Mouse (Mus musculus): Measurements from ENCODE around the gene Atp6v1d. TPM values are rescaled to one million over a fixed set of nuclear protein-coding genes. Genes with fewer than 3 reads are reported as not detected.

Gene Atp6v1d
- 10 to 100 TPM; 57.4 to 60.8 TPM for total RNA-seq (2021)
- long read RNA-seq, experiment 1, transcript Atp6v1d-201 (9 exons, 3,667 nt), result major isoform, 142 of 151 reads
- long read RNA-seq, experiment 1, partial matches to known transcripts, result 6 of 151 reads
- long read RNA-seq, experiment 1, other reads (novel, unspliced or antisense), result 2 of 151 reads
- long read RNA-seq, experiment 2, transcript Atp6v1d-201 (9 exons, 3,667 nt), result major isoform, 142 of 149 reads
- long read RNA-seq, experiment 2, partial matches to known transcripts, result 2 of 149 reads
- long read RNA-seq, experiment 2, other reads (novel, unspliced or antisense), result 4 of 149 reads

DNA sequence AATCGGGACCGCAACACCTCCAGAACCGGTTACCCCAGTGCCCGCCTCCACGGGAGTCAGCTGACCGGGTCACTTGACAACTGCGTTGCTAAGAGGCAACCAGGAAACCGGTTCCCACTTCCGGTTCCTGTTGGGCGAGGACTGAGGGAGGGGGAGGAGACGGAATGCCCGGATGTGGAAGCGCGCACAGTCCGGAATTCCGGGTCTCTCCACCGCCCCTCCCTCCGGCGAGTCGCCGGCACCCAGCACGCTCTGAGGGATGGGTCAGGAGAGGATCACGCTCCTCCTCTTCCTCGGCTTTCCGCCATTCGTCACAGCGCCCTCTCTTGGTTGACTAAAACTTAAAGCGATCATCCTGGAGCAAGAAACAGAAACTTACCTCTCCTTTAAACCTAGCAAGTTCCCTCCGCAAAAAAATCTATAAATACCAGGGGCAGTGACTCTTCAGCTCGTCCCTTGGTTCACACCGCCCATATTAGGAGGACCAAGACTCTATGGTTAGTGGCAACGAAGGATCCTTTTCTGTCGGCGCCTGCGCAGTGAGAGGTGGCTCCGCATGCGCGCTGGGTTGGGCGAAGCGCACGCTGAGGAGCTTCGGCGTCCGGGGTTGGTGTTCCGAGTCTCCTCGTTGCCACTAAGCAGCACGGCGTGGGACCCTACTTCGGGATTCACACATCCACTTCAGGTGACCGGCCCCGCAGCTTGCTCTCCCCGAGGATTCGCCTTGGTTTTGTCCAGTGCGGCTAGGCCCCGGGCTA, at the start of gene Atp6v1d, which contains the start of gene Eif2s1:
TSS of gene Atp6v1d (minus strand) at position 143 of the 758 bp plus-strand sequence.
TSS of gene Eif2s1 (plus strand) at position 324 of the 758 bp plus-strand sequence.
- DNase-seq, result peak; percentile 99

DNA sequence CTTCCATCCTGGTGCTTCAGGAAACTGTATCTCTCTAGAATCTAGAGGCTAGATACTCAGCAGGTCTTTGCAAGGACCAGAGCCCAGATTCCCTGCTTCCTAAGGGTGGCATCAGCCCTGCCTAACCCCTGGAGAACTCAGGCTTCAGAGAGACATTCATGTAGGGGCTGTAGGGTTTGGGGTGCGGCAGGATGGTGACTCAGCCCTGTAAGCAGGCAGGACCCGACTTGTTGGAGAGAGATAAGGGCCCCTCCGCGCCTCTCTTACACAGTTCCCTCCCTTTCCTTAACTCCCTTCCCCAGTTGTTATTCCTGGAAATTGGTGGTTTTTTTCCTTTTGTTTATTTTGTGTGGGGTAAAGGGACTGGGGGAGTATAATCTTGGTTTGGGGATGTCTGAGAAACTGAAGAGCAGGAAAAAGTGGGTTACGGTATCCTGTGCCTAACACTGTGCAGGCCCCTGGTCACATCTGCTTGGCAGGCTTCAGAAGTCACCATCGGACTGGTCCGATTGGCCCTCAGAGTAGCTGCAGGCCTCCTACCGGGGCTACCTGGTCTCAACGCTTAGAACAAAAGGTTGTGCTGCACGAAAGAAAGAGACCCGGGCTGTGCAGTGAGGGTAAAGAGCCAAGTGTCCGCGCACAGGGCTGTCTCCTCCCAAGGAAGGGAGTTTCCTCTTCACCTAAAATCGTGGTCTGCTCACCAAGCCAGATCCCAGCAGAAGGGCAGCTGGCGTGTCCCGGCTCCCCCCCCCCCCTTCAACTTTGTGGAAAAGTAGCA, 49.4 kb upstream of the Atp6v1d start:
- no peak for DNase-seq

- no peak for DNase-seq
These were observed 46.7 kb upstream of the Atp6v1d start for GRCm38 (mm10) chr12:78908081-78908605.

GRCm38 (mm10) chr12:78906707-78907162, 45.3 kb upstream of the Atp6v1d start, which contains the start of gene Plek2:
Plek2 (minus strand) TSS chr12:78906964.
- no peak for DNase-seq

GRCm38 (mm10) chr12:78904499-78904898, 43.1 kb upstream of the Atp6v1d start:
- DNase-seq, result no peak

DNA sequence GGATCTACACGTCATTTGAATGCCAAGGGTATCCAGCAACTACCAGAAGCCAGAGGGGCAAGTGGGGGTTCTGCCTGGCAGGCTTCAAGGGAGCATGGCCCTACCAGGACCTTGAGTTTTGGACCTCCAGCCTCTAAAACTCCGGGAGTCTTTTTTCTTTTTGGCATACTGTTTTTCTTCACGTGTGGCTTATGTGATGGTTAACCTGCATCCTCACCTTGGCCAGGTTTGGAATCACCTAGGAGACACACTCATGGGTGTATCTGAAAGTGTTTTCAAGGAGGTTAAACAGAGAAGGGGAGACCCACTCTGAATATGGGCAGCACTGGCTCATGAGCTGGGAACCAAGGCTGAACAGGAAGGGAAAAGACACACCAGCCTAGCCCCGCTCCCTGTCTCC, 41.9 kb upstream of the Atp6v1d start:
- DNase-seq, result no peak

- no peak for DNase-seq
These were observed 40.0 kb upstream of the Atp6v1d start for GRCm38 (mm10) chr12:78901467-78901866.

GRCm38 (mm10) chr12:78897861-78898260, 36.4 kb upstream of the Atp6v1d start:
- DNase-seq, result no peak

GRCm38 (mm10) chr12:78891149-78891548, 29.7 kb upstream of the Atp6v1d start:
- no peak for DNase-seq

GRCm38 (mm10) chr12:78890062-78890461, 28.6 kb upstream of the Atp6v1d start:
- no peak for DNase-seq

- no peak for DNase-seq
These were observed 13.1 kb upstream of the Atp6v1d start for GRCm38 (mm10) chr12:78874581-78874980.

- no peak for DNase-seq
These were observed 6.7 kb upstream of the Atp6v1d start for GRCm38 (mm10) chr12:78868115-78868514.

GRCm38 (mm10) chr12:78865434-78865833, 4.0 kb upstream of the Atp6v1d start:
- no peak for DNase-seq

- no peak for DNase-seq
These were observed 854 bp upstream of the Atp6v1d start for GRCm38 (mm10) chr12:78862254-78862730.

DNA sequence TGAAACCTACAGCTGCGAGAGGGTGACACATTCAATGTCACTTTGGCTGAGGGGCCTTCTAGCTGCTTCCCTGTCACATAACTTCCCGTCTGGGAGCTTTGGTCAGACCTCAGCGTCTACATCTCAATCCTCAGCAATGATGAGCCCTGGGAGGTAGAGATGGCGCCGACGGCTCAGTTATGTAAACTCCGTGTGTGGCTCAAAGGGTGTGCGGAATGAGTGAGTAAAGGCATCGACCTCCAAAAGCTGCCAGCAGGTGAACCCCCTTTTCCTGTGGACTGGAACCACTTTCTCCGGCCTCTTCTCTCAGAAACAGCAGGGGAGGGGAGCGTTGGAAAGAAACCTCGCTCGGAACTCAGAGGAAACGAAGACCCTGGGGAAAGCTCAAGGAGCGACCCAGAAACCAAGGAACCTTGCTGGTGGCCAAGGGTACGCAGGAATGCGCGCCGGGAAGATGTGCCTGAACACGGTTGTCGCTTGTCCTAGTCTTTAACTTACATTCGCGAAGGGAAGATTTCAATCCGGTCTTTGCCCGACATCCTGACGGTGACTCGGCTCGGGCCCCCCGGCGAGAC, 430 bp downstream of the Atp6v1d start:
- DNase-seq, result no peak

DNA sequence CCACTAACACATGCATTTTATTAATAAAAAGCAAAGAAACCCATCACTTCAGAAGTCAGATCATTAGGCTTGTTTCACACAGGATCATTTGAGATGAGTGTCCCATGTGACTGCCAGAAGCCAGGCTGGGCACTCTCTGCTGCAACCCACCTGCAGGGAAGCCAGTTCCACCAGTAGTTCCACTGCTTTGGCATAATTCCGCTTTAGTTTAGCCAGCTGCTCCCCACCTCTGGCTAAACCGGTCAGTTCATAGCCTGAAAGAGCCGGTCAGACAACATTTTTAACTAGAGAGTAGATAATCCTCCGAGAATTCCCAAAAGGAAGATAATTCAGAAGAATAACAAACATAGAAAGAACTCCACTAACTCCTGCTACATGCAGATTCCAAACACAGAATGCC, 13.2 kb downstream of the Atp6v1d start:
- DNase-seq, result no peak

DNA sequence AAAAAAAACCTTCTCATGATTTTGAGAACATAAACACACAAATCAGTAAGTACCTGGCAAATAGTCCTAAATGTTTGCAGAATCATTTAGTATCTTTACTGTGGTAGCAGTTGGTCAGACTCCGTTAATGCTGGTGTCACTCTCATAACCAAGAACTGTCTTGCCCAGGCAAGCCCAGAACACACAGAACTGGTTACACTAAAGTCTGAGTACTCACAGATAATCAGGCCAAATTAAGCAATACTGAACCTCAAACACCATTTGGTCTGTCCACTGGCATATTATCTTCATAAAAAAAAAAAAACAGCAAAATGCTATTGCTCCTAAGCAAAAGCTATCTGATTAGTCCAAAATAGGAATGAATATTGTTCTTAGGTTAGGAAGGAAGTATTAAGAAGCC, 19.0 kb downstream of the Atp6v1d start:
- no peak for DNase-seq

DNA sequence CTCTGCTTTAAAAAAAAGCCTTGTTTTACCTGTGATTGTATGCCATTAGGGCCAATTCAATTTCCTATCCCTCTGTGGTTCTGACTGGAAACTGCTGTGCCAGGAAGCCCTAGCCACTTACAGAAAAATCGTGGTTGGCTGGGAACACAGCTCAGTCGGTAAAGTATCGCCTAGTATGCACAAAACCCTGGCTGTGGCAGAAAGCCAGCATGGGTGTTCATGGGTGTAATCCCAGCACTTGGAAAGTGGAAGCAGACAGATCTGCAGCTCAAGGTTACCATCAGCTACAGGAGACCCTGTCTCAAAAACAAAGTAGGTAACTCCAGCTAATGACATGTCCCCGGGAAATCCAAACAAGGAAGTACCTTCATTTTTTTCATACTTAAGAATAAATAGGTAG, 21.5 kb downstream of the Atp6v1d start:
- DNase-seq, result no peak

- DNase-seq, result no peak
These were observed 26.9 kb downstream of the Atp6v1d start for GRCm38 (mm10) chr12:78834496-78834895.

DNA sequence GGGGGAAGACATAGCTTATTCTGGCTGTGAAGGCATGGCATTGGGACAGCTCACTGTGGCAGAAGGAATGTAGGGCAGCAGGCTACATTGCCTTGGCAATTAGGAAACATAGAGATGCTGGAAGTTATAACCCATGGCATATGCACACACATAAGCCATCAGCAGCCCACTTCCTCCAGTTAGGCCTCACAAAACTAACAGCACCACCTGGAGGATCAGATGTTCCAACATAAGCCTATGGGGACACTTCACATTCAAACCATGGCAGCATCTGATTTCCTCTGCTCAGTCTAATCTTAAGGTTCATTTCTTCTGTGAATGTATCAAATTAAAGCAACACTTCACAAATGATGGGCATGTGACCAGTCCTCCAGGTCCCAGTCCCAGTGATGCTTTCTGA, 47.0 kb downstream of the Atp6v1d start:
- DNase-seq, result no peak

DNA sequence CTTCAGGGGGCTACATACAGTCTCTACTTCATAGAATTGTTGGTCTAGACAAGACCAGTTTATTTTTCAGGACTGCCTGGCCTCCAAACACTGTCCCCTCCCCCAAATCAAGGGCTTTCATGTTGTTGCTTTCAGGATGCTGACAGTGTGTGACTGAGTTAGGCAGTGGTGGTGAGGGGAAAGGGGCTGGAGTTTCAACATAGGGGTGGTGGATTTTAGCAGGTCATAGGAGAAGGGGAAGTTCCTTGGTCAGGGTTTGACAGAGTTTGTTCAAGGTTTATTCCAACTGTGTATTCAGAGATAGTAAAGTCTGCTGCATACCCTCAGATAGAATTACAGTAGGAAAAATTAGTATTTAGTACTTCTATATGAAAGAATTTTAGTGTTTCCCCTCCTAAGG, 59.6 kb downstream of the Atp6v1d start:
- no peak for DNase-seq

- no peak for DNase-seq
These were observed 61.4 kb downstream of the Atp6v1d start for GRCm38 (mm10) chr12:78800036-78800435.

All from gastrocnemius, postnatal 25 days (tissue).